Mouse (Mus musculus): ENCODE data around the gene Gm20388. TPM values are rescaled to one million over a fixed set of nuclear protein-coding genes. Genes with fewer than 3 reads are reported as not detected.
A peak's percentile ranks its signal among the peaks of the same experiment; 100 is the strongest.

Gene Gm20388
- polyA plus RNA-seq, 1 experiment from 2014 or later = 47.1 TPM

GRCm38 (mm10) chr8:122666827-122667226, 2756.2 kb downstream of the Gm20388 start:
- H3K36me3 ChIP-seq (ENCODE audit: inconsistent target) = no peaks in the 10 kb centered on the region
- no peaks in the 10 kb centered on the region; the same call in 1 of the 2 replicates for H3K79me2 ChIP-seq (ENCODE audit: inconsistent target)
- H3K4me3 ChIP-seq (ENCODE audit: inconsistent target) = no peak overlapping the region
- WGBS (ENCODE audit: missing documents) = 31% methylated on average over 12 of the region's 12 CpGs
- no peak overlapping the region for H3K27ac ChIP-seq

DNA sequence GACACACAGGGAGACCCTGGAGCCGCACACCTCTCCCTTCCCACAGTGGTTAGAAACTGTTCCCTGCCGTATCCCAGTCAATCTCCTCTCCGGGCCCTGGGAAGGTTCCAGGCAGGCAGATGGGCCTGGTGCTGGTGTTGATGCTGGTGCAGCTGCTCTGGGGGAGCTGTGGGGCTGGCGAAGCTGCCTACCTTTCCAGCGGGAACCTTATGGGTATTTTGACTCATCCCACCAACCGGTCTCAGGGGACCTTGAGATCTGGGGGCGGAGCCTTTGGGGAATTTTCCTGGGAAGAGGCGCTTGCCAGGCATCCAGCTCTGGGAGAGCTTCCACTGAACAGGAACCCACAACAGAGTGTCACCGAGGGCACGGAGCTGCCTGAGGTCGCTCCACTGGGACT, 2757.2 kb downstream of the Gm20388 start:
- Histone ChIP-seq H3K27ac (no peak overlapping the region), H3K36me3 (ENCODE audit: inconsistent target) (no peaks in the 10 kb centered on the region), H3K4me3 (ENCODE audit: inconsistent target) (no peak overlapping the region), H3K79me2 (ENCODE audit: inconsistent target) (no peaks in the 10 kb centered on the region)
- 92% methylated on average over 11 of the region's 11 CpGs for WGBS (ENCODE audit: missing documents)

GRCm38 (mm10) chr8:122669370-122669769, 2758.7 kb downstream of the Gm20388 start:
- no peaks in the 10 kb centered on the region for H3K36me3 ChIP-seq (ENCODE audit: inconsistent target)
- no peak overlapping the region for H3K4me3 ChIP-seq (ENCODE audit: inconsistent target)
- no peak overlapping the region for H3K27ac ChIP-seq
- WGBS (ENCODE audit: missing documents) = 91% methylated on average over 5 of the region's 5 CpGs
- no peaks in the 10 kb centered on the region for H3K79me2 ChIP-seq (ENCODE audit: inconsistent target)

DNA sequence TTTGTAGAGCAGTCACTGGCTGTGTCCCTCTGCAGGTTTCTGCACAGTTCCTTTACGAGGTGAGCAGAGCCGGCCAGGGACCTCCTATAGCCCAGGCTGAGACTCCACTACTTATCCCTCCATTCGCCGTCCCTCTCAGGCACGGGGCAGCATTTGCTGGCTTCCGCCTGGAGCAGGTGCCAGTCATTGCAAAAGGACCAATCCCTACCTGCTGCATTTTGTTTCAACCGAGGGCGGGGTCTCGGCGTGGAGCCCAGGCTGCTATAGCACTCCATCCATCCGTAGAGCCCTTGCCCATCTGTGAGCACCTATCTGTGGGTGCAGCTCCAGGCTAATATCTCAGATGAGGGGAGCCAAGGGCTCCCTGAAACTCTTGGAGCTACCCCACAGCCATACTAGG, 2759.4 kb downstream of the Gm20388 start:
- H3K4me3 ChIP-seq (ENCODE audit: inconsistent target) = no peak overlapping the region
- WGBS (ENCODE audit: missing documents) = 95% methylated on average over 11 of the region's 11 CpGs
- no peaks in the 10 kb centered on the region for H3K79me2 ChIP-seq (ENCODE audit: inconsistent target)
- H3K36me3 ChIP-seq (ENCODE audit: inconsistent target) = no peaks in the 10 kb centered on the region
- no peak overlapping the region for H3K27ac ChIP-seq

- no peaks in the 10 kb centered on the region for H3K79me2 ChIP-seq (ENCODE audit: inconsistent target)
- no peaks in the 10 kb centered on the region for H3K36me3 ChIP-seq (ENCODE audit: inconsistent target)
- no peak overlapping the region for H3K27ac ChIP-seq
- 93% methylated on average over 3 of the region's 3 CpGs for WGBS (ENCODE audit: missing documents)
- no peak overlapping the region for H3K4me3 ChIP-seq (ENCODE audit: inconsistent target)
Measured at GRCm38 (mm10) chr8:122670718-122671117, 2760.1 kb downstream of the Gm20388 start.

DNA sequence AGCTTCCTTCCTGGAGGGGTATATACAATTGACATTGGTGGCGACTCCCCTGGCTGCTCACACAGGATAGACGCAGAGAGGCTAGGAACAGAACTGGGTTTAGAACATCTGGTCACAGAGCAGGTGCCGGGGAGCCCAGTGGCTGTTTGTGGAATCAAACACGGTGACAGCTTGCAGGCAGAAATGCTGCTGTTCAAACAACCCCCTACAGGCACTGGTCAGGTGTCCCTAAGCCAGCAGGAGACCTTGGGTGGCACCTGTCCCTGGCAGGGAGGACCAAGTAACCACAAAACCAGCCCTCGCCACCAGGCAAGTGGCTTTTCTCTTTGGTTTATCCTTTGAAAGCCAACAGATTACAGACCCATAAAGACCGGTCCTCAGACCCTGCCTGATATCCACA, 2761.3 kb downstream of the Gm20388 start:
- H3K4me3 ChIP-seq (ENCODE audit: inconsistent target) = no peak overlapping the region
- no peaks in the 10 kb centered on the region for H3K36me3 ChIP-seq (ENCODE audit: inconsistent target)
- WGBS (ENCODE audit: missing documents) = 73% methylated on average over 6 of the region's 6 CpGs
- no peak overlapping the region for H3K27ac ChIP-seq
- H3K79me2 ChIP-seq (ENCODE audit: inconsistent target) = no peaks in the 10 kb centered on the region

DNA sequence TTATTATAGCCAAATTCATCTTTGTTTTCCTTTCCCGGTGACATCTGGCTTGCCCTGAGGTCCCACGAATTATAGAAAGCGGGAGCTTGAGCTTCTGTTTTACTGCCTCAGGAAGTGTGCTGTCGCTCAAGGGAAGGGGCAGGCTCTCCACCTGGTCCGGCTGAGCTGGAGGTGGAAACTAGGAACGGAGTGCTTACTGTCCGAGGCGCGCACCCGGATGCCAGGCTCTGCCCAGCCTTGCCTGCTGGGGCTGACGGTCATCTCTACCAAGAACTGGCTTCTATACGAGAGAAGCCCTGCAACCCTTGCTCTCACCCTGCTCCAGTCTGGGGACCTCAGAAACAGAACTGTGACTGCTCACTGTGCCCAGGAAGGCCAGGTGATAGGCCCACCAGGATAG, 2763.3 kb downstream of the Gm20388 start:
- Histone ChIP-seq H3K27ac (no peak overlapping the region), H3K79me2 (ENCODE audit: inconsistent target) (no peaks in the 10 kb centered on the region), H3K36me3 (ENCODE audit: inconsistent target) (no peaks in the 10 kb centered on the region), H3K4me3 (ENCODE audit: inconsistent target) (no peak overlapping the region)
- WGBS (ENCODE audit: missing documents) = 84% methylated on average over 12 of the region's 12 CpGs

DNA sequence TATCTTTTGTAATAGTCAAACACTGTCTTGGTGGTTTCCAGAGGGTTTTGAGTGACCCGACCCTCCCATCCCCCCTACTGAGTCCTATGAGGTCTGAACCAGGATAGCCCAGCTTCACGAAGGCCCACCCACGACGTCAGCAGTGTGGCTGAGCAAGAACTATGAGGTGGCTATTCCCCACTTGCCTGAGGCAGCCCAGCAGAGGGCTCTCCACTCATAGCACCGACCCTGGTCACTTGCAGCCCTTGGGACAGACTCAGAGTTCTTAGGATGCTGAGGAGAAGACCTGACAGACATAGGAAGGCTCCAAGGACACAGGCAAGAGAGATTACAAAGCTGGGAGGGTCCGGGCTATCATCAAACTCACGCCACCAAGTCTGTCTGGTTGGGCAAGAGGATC, 2764.4 kb downstream of the Gm20388 start:
- no peaks in the 10 kb centered on the region for H3K36me3 ChIP-seq (ENCODE audit: inconsistent target)
- WGBS (ENCODE audit: missing documents) = 49% methylated on average over 7 of the region's 7 CpGs

GRCm38 (mm10) chr8:122675596-122676420, 2765.2 kb downstream of the Gm20388 start:
- H3K79me2 ChIP-seq (ENCODE audit: inconsistent target) = no peaks in the 10 kb centered on the region
- no peaks in the 10 kb centered on the region for H3K36me3 ChIP-seq (ENCODE audit: inconsistent target)
- H3K4me3 ChIP-seq (ENCODE audit: inconsistent target) = no peak overlapping the region
- H3K27ac ChIP-seq = no peak overlapping the region
- WGBS (ENCODE audit: missing documents) = 86% methylated on average over 17 of the region's 17 CpGs

More for the DNA sequence above, 2764.4 kb downstream of the Gm20388 start:
- H3K27ac ChIP-seq = no peak overlapping the region
- H3K79me2 ChIP-seq (ENCODE audit: inconsistent target) = no peaks in the 10 kb centered on the region
- H3K4me3 ChIP-seq (ENCODE audit: inconsistent target) = no peak overlapping the region

DNA sequence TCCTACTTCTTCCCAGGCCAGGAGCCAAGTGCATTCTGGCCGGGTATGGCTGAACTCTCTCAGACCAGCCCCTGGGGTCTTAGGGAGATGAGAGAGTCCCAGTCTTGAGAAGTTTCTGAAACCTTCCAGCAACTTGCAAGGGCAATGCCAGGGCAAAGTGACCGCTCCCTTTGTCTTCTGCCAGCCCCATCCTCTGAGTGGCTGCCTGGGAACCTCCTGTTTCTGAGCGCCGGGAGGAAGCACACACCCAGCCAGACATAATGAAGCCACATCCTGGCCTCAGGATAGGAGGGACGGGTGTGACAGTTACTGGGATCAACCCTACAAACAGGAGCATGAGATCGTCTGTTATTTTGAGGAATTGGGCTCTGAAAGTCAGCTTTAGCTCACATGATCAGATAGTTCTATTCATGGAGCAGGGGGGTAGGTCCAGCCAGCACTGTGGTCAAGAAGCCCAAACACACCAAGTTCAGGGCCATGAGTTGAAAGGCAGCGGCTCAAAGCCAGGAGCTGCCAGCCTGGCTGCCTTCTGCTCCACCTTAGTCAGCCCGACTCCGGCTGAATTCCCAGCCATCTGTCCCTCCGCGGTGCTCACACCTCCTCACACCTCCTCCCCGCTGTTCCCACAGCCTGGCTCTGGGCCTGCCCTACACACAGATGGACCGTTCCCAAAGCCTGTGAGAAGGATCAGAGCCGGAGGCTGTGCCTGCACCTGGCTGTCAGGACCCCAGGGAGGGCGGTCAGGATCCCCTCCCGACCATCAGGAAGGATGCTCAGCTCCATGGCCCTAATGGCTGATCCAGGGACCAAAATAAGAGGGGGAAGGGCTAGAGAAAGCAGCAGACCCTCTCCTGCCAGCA, 2766.2 kb downstream of the Gm20388 start:
- Histone ChIP-seq H3K27ac (0 out of 2 replicates have a peak overlapping the region, but pooled peaks have one; percentile 7), H3K36me3 (ENCODE audit: inconsistent target) (no peaks in the 10 kb centered on the region)
- 46% methylated on average over 16 of the region's 16 CpGs for WGBS (ENCODE audit: missing documents)

GRCm38 (mm10) chr8:122677481-122678021, 2766.9 kb downstream of the Gm20388 start:
- peak overlapping the region; percentile 15; the same call in 1 of the 2 replicates for H3K4me3 ChIP-seq (ENCODE audit: inconsistent target)
- H3K36me3 ChIP-seq (ENCODE audit: inconsistent target) = no peaks in the 10 kb centered on the region
- no peaks in the 10 kb centered on the region for H3K79me2 ChIP-seq (ENCODE audit: inconsistent target)
- H3K27ac ChIP-seq = no peak overlapping the region
- 14% methylated on average over 26 of the region's 35 CpGs for WGBS (ENCODE audit: missing documents)

More for the DNA sequence above, 2766.2 kb downstream of the Gm20388 start:
- Histone ChIP-seq H3K4me3 (ENCODE audit: inconsistent target) (peak overlapping the region; percentile 15; the same call in 1 of the 2 replicates), H3K79me2 (ENCODE audit: inconsistent target) (no peaks in the 10 kb centered on the region)

DNA sequence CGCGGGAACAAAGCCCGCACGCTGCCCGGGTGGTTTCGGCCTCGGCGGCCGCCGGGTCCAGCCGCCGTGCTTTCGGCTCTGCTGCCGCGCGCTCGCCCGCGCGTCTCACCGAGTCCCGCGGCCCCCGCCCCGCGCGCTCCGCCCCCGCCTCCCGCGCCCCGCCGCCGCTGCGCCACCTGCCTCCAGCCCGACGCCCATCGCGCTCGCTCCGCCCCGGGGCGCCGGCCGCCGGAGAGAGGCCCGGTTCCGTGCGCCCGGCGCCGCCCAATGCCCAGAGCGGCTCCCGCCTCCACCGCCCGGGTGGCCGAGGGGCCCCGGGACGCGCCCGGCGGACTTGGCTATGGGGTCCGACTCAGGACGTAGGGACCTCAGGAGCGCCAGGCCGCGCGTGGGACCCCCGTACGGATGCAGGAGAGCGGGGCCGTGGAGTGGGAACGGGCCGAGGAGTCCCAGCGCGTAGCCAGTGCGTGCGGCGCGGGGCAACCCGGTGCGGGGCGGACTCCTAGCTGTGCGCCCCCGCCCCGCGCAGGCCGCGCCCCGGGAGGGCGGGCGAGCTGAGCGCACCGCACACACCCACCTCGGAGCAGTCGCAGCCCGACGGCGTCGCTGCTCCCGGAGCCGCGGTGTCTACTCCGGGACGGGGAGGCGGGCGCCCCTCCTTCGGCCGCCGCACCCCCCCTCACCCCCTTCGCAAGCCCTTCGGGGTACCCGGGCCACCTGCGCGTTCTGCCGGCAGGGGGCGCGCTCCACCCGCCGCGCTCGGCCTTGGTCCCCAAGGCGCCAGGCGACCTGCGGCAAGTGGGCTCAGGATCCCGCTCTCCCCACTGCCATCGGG, 2767.6 kb downstream of the Gm20388 start:
- no peak overlapping the region for H3K27ac ChIP-seq
- under 1% methylated on average over 96 of the region's 127 CpGs for WGBS (ENCODE audit: missing documents)
- no peaks in the 10 kb centered on the region for H3K79me2 ChIP-seq (ENCODE audit: inconsistent target)
- no peaks in the 10 kb centered on the region for H3K36me3 ChIP-seq (ENCODE audit: inconsistent target)
- H3K4me3 ChIP-seq (ENCODE audit: inconsistent target) = no peak overlapping the region

GRCm38 (mm10) chr8:122678896-122679210, 2768.2 kb downstream of the Gm20388 start:
- WGBS (ENCODE audit: missing documents) = 10% methylated on average over 14 of the region's 14 CpGs
- H3K36me3 ChIP-seq (ENCODE audit: inconsistent target) = no peaks in the 10 kb centered on the region
- H3K79me2 ChIP-seq (ENCODE audit: inconsistent target) = no peaks in the 10 kb centered on the region
- H3K27ac ChIP-seq = no peak overlapping the region
- no peak overlapping the region for H3K4me3 ChIP-seq (ENCODE audit: inconsistent target)

- H3K79me2 ChIP-seq (ENCODE audit: inconsistent target) = no peaks in the 10 kb centered on the region
- no peak overlapping the region for H3K4me3 ChIP-seq (ENCODE audit: inconsistent target)
- 87% methylated on average over 11 of the region's 11 CpGs for WGBS (ENCODE audit: missing documents)
- H3K27ac ChIP-seq = no peak overlapping the region
- no peaks in the 10 kb centered on the region for H3K36me3 ChIP-seq (ENCODE audit: inconsistent target)
Measured at GRCm38 (mm10) chr8:122679325-122679920, 2768.8 kb downstream of the Gm20388 start.

Data from macrophage (primary cell).